8 mouse cellular contexts compared by ENCODE assay signal in the genomic region with DNA sequence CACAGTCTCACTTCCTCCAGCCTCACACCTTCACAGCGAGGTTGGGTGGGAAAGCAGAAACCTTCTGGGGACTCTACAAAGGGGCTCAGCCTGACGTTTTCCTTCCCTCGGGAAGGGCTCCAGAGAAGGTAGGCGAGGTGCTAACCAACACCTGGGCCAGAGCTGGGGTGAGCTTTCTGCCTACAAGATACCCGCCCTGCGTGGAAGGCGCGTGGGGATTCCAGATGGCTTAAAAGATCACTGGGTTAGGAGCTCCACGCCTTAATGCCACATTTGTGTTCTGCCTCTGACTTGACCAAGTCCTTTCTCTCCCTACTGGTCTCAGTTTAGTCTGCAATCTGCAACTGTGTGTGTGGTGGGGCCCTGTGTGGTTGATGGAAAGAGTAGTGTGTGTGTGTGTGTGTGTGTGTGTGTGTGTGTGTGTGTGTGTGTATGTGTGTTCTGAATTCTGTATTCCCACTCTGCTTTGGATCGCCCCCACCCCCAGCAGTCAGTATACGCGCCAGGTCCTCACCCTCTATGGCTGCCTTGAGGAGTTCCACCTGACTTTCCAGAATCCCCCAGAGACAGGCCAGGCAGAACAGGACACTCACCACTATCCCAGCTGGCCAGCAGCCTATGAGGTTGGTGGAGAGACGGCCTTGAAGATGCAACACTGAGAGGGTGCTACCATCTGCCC. TPM values are rescaled to one million over a fixed set of nuclear protein-coding genes. Genes with fewer than 3 reads are reported as not detected.
A peak's percentile ranks its signal among the peaks of the same experiment; 100 is the strongest.
DNase-seq lines count a peak whose midpoint lies in the region; ATAC-seq and TF ChIP-seq lines count a peak whose summit lies in the region.
"Had no signal": no experiment of that assay in that cellular context is flagged by ENCODE, and none has a peak within 500 bp of the region (broad histone marks: within the 10 kb centered on the region; RNA-seq: fewer than 3 reads in every experiment).

No protein-coding gene starts in this region.

- 35% methylated on average over 13 of the region's 13 CpGs for WGBS in embryonic facial prominence, embryonic 12.5 days
- 28% methylated on average over 13 of the region's 13 CpGs for WGBS in hindbrain, embryonic 16.5 days
- 33% methylated on average over 13 of the region's 13 CpGs for WGBS in olfactory bulb, adult 2 months

- H3K4me2 ChIP-seq in embryonic facial prominence, embryonic 12.5 days (replicated peaks), result peak overlapping the region; percentile 90
- H3K4me2 ChIP-seq in hindbrain, embryonic 16.5 days (ENCODE audit: low read length), result peak overlapping the region; percentile 77

- H3K4me1 ChIP-seq in embryonic facial prominence, embryonic 12.5 days, result peaks cover 33% of the 10 kb centered on the region
- peaks cover 42% of the 10 kb centered on the region for H3K4me1 ChIP-seq in hindbrain, embryonic 16.5 days (ENCODE audit: control insufficient read depth, insufficient read depth, low read depth, low read length)
- peaks cover 44% of the 10 kb centered on the region for H3K4me1 ChIP-seq in olfactory bulb, adult 2 months (ENCODE audit: control insufficient read depth, insufficient read depth, low read length)

- no peaks in the 10 kb centered on the region for H3K27me3 ChIP-seq in embryonic facial prominence, embryonic 12.5 days
- no peaks in the 10 kb centered on the region for H3K27me3 ChIP-seq in hindbrain, embryonic 16.5 days (replicated peaks; ENCODE audit: control insufficient read depth, insufficient read depth, low read length)

- H3K9me3 ChIP-seq in embryonic facial prominence, embryonic 12.5 days, result no peaks in the 10 kb centered on the region
- no peaks in the 10 kb centered on the region for H3K9me3 ChIP-seq in hindbrain, embryonic 16.5 days (ENCODE audit: control insufficient read depth, low read length)

- ATAC-seq in embryonic facial prominence, embryonic 12.5 days (ENCODE audit: insufficient number of reproducible peaks, insufficient read depth, low FRiP score, low TSS enrichment), result no peak
- ATAC-seq in hindbrain, embryonic 16.5 days, result no peak

- H3K4me3 ChIP-seq in left cerebral cortex, adult 2 months, result peak overlapping the region; percentile 82
- peak overlapping the region; percentile 72 for H3K4me3 ChIP-seq in embryonic facial prominence, embryonic 12.5 days
- peak overlapping the region; percentile 71 for H3K4me3 ChIP-seq in hindbrain, embryonic 16.5 days (ENCODE audit: low read length)
- H3K4me3 ChIP-seq in olfactory bulb, adult 2 months (ENCODE audit: insufficient read depth, low read depth, low read length), result peak overlapping the region; percentile 55

- intact Hi-C loops in left cerebral cortex, adult 2 months (cut with DNase I), result loop anchor here (1.0 to 2.0 kb wide), 2 partner anchors 18 to 28 kb away; no protein-coding TSS in a partner anchor
- intact Hi-C loops in left cerebral cortex, postnatal 10 days (cut with DNase I), result no loop called here

- peaks cover 10% of the 10 kb centered on the region; the same call in 1 of the 2 replicates for H3K36me3 ChIP-seq in embryonic facial prominence, embryonic 12.5 days
- H3K36me3 ChIP-seq in hindbrain, embryonic 16.5 days (ENCODE audit: control insufficient read depth, insufficient read depth, low read length), result 0 out of 2 replicates have a peak, but pooled peaks cover 3% of the 10 kb centered on the region

- TF ChIP-seq CTCF in left cerebral cortex, adult 2 months (IDR thresholded peaks at IDR 0.05), result no peak
- TF ChIP-seq CTCF in olfactory bulb, adult 2 months (IDR thresholded peaks at IDR 0.05; ENCODE audit: insufficient read depth, low read depth, low read length), result no peak

- peak overlapping the region; percentile 81 for H3K9ac ChIP-seq in embryonic facial prominence, embryonic 12.5 days
- H3K9ac ChIP-seq in hindbrain, embryonic 16.5 days (ENCODE audit: low read depth, low read length), result peak overlapping the region; percentile 83

- no peak for TF ChIP-seq POLR2A in olfactory bulb, adult 2 months (IDR thresholded peaks at IDR 0.05; ENCODE audit: insufficient read depth, low read depth, low read length)

- DNase-seq in left cerebral cortex, adult 2 months (ENCODE audit: extremely low spot score in 1 of 2, low spot score in 2 of 2), result peak in 1 of 2 experiments; percentile 56
- DNase-seq in left cerebral cortex, adult 11 months (ENCODE audit: low spot score), result no peak
- DNase-seq in spleen, adult 18-20 months, result no peak
- no peak for DNase-seq in left cerebral cortex, postnatal 10 days (ENCODE audit: extremely low spot score in 1 of 2, low spot score in 2 of 2)

- peak overlapping the region; percentile 98 for H3K27ac ChIP-seq in left cerebral cortex, adult 2 months
- no peak overlapping the region for H3K27ac ChIP-seq in embryonic facial prominence, embryonic 12.5 days
- H3K27ac ChIP-seq in hindbrain, embryonic 16.5 days (ENCODE audit: low read depth, low read length), result peak overlapping the region; percentile 46; the same call in 1 of the 2 replicates
- H3K27ac ChIP-seq in olfactory bulb, adult 2 months (ENCODE audit: insufficient read depth, low read depth, low read length), result no peak overlapping the region

RNA-seq across cellular contexts. Expression of a gene that starts 1.5 kb away (rescaled TPM):
- total RNA-seq in left cerebral cortex, adult 2 months (2021), result 100 to 1,000 TPM; 226 TPM
- polyA plus RNA-seq in embryonic facial prominence, embryonic 12.5 days (2016; fragmentation: Nextera tagmentation; extraction: Ambion mirVana), result 0.49 and 0.55 TPM in 2 replicates
- polyA plus RNA-seq in hindbrain, embryonic 16.5 days (2015; fragmentation: Nextera tagmentation; extraction: Ambion mirVana), result 1.1 and 1.2 TPM in 2 replicates
- polyA plus RNA-seq in olfactory bulb, adult 2 months (2012; ENCODE audit: insufficient read depth, insufficient read length, low replicate concordance, missing spikeins), result not detected in 2 replicates
- total RNA-seq in left cerebral cortex, postnatal 10 days (2021), result 100 to 1,000 TPM; 285 to 298 TPM
- total RNA-seq: liver, adult 2 months had no signal

RNA-seq across cellular contexts. Expression of a gene that starts 11.4 kb away (rescaled TPM):
- total RNA-seq in left cerebral cortex, adult 2 months (2021), result 10 to 100 TPM; 42.9 to 46.3 TPM
- 38.7 and 41.4 TPM in 2 replicates for polyA plus RNA-seq in embryonic facial prominence, embryonic 12.5 days (2016; fragmentation: Nextera tagmentation; extraction: Ambion mirVana)
- 48.3 and 49.8 TPM in 2 replicates for polyA plus RNA-seq in hindbrain, embryonic 16.5 days (2015; fragmentation: Nextera tagmentation; extraction: Ambion mirVana)
- polyA plus RNA-seq in olfactory bulb, adult 2 months (2012; ENCODE audit: insufficient read depth, insufficient read length, low replicate concordance, missing spikeins), result not detected in 2 replicates
- total RNA-seq in left cerebral cortex, postnatal 10 days (2021), result 10 to 100 TPM; 47.3 to 47.7 TPM

RNA-seq across cellular contexts. Expression of a gene that starts 32.8 kb away (rescaled TPM):
- 100 to 1,000 TPM; 269 to 280 TPM for total RNA-seq in left cerebral cortex, adult 2 months (2021)
- polyA plus RNA-seq in embryonic facial prominence, embryonic 12.5 days (2016; fragmentation: Nextera tagmentation; extraction: Ambion mirVana), result 206 and 217 TPM in 2 replicates
- polyA plus RNA-seq in hindbrain, embryonic 16.5 days (2015; fragmentation: Nextera tagmentation; extraction: Ambion mirVana), result 236 and 255 TPM in 2 replicates
- not detected in 2 replicates for polyA plus RNA-seq in olfactory bulb, adult 2 months (2012; ENCODE audit: insufficient read depth, insufficient read length, low replicate concordance, missing spikeins)
- 100 to 1,000 TPM; 181 TPM for total RNA-seq in left cerebral cortex, postnatal 10 days (2021)

RNA-seq across cellular contexts. Expression of a gene that starts 43.8 kb away (rescaled TPM):
- total RNA-seq in left cerebral cortex, adult 2 months (2021), result 10 to 100 TPM; 39.8 to 42.6 TPM
- 48.8 and 58.5 TPM in 2 replicates for polyA plus RNA-seq in embryonic facial prominence, embryonic 12.5 days (2016; fragmentation: Nextera tagmentation; extraction: Ambion mirVana)
- polyA plus RNA-seq in hindbrain, embryonic 16.5 days (2015; fragmentation: Nextera tagmentation; extraction: Ambion mirVana), result 96.6 and 122 TPM in 2 replicates
- not detected in 2 replicates for polyA plus RNA-seq in olfactory bulb, adult 2 months (2012; ENCODE audit: insufficient read depth, insufficient read length, low replicate concordance, missing spikeins)
- 10 to 100 TPM; 42.4 to 46.4 TPM for total RNA-seq in left cerebral cortex, postnatal 10 days (2021)

Comparison
In these comparisons a context has a peak if more than half of its experiments do, and no peak if none do; other contexts are left out.
1. H3K27ac ChIP-seq: peak in left cerebral cortex, adult 2 months (single experiment) and hindbrain, embryonic 16.5 days (single experiment); none in embryonic facial prominence, embryonic 12.5 days (single experiment) and olfactory bulb, adult 2 months (single experiment).
2. Peak in every context shown above with its lines, with median percentiles within 50 percentile points of each other: H3K4me3 ChIP-seq.